Mouse (Mus musculus) liver, embryonic 14.5 days (tissue): ENCODE data around the gene Btbd16. TPM values are rescaled to one million over a fixed set of nuclear protein-coding genes. Genes with fewer than 3 reads are reported as not detected.

ENCODE experiments used
- ATAC-seq: fragments of 200-750 bp; cut with Nextera tagmentation; 2 replicates; pipeline ENCODE4 v1.8.0; 2017; ENCODE audit warnings: moderate number of reproducible peaks, mild to moderate bottlenecking, moderate library complexity; ENCODE audit not compliant: insufficient read depth
- DNase-seq, 3 experiments: peaks; one replicate each; pipeline ENCODE4 v3.0.0-alpha.2; 2012 to 2013; ENCODE audit warnings: low read depth in 3 of 3, low spot score in 3 of 3
- H3K27ac ChIP-seq: fragments of 300-500 bp; sonication (generic); 2 replicates; pipeline ENCODE4 v1.5.1; 2014; ENCODE audit warnings: moderate library complexity, mild to moderate bottlenecking, control low read depth, inconsistent platforms
- H3K27me3 ChIP-seq: fragments of 300-500 bp; sonication (generic); 2 replicates; pipeline ENCODE4 v1.6.1; 2014; ENCODE audit warnings: mild to moderate bottlenecking, low read length, moderate library complexity; ENCODE audit not compliant: control insufficient read depth, insufficient read depth
- H3K36me3 ChIP-seq: fragments of 300-500 bp; sonication (generic); replicated peaks from 2 replicates; pipeline ENCODE4 v1.6.1; 2014; ENCODE audit warnings: low read depth; ENCODE audit not compliant: control insufficient read depth, insufficient read depth
- H3K4me1 ChIP-seq, 2 experiments: fragments of 200-500 bp in 1 of 2; fragments of 300-500 bp in 1 of 2; sonication (generic) in 1 of 2; replicated peaks; 2 replicates each; pipeline ENCODE4 v1.6.1; 2012 to 2014; ENCODE audit warnings: antibody characterized with exemption in 1 of 2, inconsistent platforms in 1 of 2, low read length in 1 of 2; ENCODE audit not compliant: control insufficient read depth in 2 of 2, insufficient read depth in 2 of 2
- H3K4me2 ChIP-seq: fragments of 300-500 bp; sonication (generic); 2 replicates; pipeline ENCODE4 v1.6.1; 2014; ENCODE audit warnings: low read depth, mild to moderate bottlenecking, control low read depth, moderate library complexity
- H3K4me3 ChIP-seq, 2 experiments: fragments of 200-500 bp in 1 of 2; fragments of 300-500 bp in 1 of 2; sonication (generic) in 1 of 2; 2 replicates each; pipeline ENCODE4 v1.5.1; 2012 to 2014; ENCODE audit warnings: low read depth in 2 of 2, low read length in 2 of 2, mild to moderate bottlenecking in 2 of 2, control low read depth in 1 of 2, inconsistent platforms in 1 of 2, moderate library complexity in 1 of 2; ENCODE audit not compliant: insufficient read depth in 1 of 2
- H3K9ac ChIP-seq: fragments of 300-500 bp; sonication (generic); replicated peaks from 2 replicates; pipeline ENCODE4 v1.6.1; 2014; ENCODE audit warnings: mild to moderate bottlenecking, control low read depth, moderate library complexity
- H3K9me3 ChIP-seq: fragments of 300-500 bp; sonication (generic); 2 replicates; pipeline ENCODE4 v1.6.1; 2016; ENCODE audit warnings: low read length, mixed read lengths; ENCODE audit not compliant: control insufficient read depth
- CTCF ChIP-seq: IDR thresholded peaks from 2 replicates; pipeline ENCODE4 v1.5.1; 2016; ENCODE audit warnings: antibody characterized with exemption, low read depth, control low read depth
- EP300 ChIP-seq: IDR thresholded peaks from 2 replicates; pipeline ENCODE4 v1.6.1; 2016; ENCODE audit warnings: antibody characterized with exemption, low read depth
- WGBS: fragments of 180-500 bp; shearing (Covaris S2); extraction: QIAGEN DNeasy Blood & Tissue Kit; methylation state at CpG from one replicate; pipeline ENCODE4 v1.1.7; 2014; ENCODE audit not compliant: insufficient replicate concordance; 5-methylcytosine and 5-hydroxymethylcytosine counted together
- polyA plus RNA-seq, 2 experiments: library from polyadenylated mRNA; depleted of rRNA in 1 of 2; stranded (reverse) in 1 of 2; unstranded in 1 of 2; fragments of >200 nt; fragmentation: Nextera tagmentation in 1 of 2; extraction: Ambion mirVana in 1 of 2; gene quantifications; 2 replicates each; pipeline versions ENCODE4 v1.2.1 to v1.2.3; 2012 to 2014

Btbd16 gene
- polyA plus RNA-seq, 2 experiments = 0.05 TPM; not detected in 1

DNA sequence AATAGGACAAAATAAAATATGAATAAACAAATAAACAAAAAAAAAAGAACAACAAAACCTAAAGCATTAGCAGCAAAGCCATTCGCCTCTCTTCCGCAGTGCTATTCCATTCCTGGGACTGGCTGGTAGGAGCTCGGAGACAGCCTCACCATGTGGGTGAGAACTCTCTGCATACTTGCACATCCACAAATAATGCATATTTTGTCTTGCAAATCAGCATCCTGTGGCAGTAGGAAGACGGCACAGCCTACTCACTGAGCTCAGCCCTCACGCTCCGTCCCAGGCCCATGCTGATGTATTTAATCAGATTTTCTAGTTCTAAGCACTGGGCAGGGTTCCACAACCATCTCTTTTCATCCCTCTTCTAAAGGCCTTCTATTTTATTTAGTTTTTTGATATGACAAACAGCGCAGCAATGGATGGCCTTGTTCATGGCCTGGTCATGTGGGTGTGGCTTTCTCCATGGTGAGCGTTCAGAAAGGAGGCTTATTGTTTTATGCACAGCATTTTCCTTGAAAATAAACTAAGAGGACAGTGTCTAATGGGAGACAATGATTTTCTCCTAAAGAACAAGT lies 29.5 kb downstream of the Btbd16 start:
- DNase-seq = no peak
- WGBS = 78% methylated on average over 8 of the region's 8 CpGs
- H3K36me3 ChIP-seq = no peaks in the 10 kb centered on the region
- H3K4me3 ChIP-seq = no peak overlapping the region
- H3K27ac ChIP-seq = no peak overlapping the region
- no peak overlapping the region for H3K4me2 ChIP-seq
- H3K27me3 ChIP-seq = no peaks in the 10 kb centered on the region
- ATAC-seq = no peak
- H3K9me3 ChIP-seq = no peaks in the 10 kb centered on the region
- TF ChIP-seq CTCF = no peak
- TF ChIP-seq EP300 = no peak
- H3K4me1 ChIP-seq = peaks cover 0 to 8% of the 10 kb centered on the region in 2 experiments; a peak in 2 of 4 replicates
- no peak overlapping the region for H3K9ac ChIP-seq

DNA sequence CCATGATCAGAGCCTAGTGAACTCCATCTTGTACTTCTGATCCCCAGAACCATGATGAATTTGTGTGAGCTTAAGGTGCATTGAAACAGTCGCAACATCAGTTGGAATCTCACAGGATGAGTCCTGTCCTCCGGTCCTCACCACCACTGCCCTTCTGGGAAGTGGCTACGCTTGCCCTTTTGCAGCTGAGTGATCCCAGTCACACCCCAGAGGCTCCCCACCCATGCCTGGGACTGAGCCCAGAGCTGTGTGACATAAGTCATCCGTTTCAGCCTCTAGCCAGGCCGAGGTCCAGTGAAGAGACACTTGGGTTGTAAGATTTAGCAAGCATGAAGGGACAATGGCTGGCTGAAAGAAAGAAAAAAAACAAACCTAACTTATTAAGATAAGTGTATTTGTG lies 31.1 kb downstream of the Btbd16 start:
- H3K9ac ChIP-seq = no peak overlapping the region

DNA sequence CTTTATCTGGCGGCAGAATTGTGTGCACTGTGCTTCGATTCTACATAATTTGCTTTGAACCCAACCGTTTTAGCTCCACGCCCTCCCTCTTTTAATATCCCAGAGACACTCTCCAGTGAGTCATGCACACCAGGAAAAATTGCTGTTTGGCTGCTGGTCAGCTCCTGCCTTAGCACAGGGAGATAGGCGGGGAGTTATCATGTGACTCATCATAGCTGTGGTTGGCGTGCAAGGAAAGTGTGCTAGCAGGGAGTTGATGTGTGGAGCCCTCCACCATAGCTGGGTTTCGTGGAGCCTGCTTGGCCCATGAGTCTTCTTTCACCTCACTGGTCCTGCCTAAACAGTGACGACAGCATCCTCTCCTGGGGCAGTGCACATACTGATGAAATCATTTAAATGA lies 33.9 kb downstream of the Btbd16 start:
- no peak for ATAC-seq
- no peak overlapping the region for H3K9ac ChIP-seq

More for the DNA sequence above, 31.1 kb downstream of the Btbd16 start:
- H3K27me3 ChIP-seq = no peaks in the 10 kb centered on the region
- H3K4me1 ChIP-seq = peaks cover 0 to 2% of the 10 kb centered on the region in 2 experiments; a peak in 1 of 4 replicates
- no peaks in the 10 kb centered on the region for H3K36me3 ChIP-seq
- ATAC-seq (no peak), DNase-seq (no peak)
- H3K27ac ChIP-seq = no peak overlapping the region
- WGBS = 71% methylated on average over 5 of the region's 5 CpGs
- no peaks in the 10 kb centered on the region for H3K9me3 ChIP-seq
- TF ChIP-seq EP300 = no peak
- no peak for TF ChIP-seq CTCF
- H3K4me3 ChIP-seq = no peak overlapping the region
- H3K4me2 ChIP-seq = no peak overlapping the region

DNA sequence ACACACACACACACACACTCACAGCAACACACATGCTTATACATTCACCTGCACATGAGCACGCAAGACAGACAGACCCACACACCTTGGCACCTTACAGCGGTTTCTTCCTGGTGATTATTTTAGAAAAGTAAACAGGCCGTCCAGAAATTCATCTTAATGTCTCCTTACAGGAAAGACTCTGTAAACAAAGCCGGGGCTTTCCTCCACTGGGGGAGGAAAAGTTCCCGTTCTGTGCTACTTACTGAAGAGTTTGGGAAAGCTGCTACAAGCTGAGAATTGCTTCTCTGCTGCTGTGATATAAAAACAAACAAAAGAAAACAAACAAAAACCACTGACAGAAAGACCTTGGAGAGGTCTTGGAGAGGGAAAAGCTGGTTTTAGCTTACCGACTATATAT lies 34.8 kb downstream of the Btbd16 start:
- 34% methylated on average over 6 of the region's 6 CpGs for WGBS
- H3K9ac ChIP-seq = no peak overlapping the region
- no peaks in the 10 kb centered on the region for H3K36me3 ChIP-seq
- no peak overlapping the region for H3K27ac ChIP-seq
- ATAC-seq = no peak
- no peaks in the 10 kb centered on the region for H3K9me3 ChIP-seq
- no peaks in the 10 kb centered on the region for H3K27me3 ChIP-seq
- DNase-seq = no peak
- no peaks in the 10 kb centered on the region for H3K4me1 ChIP-seq
- TF ChIP-seq CTCF = no peak
- no peak for TF ChIP-seq EP300
- H3K4me3 ChIP-seq = no peak overlapping the region
- H3K4me2 ChIP-seq = no peak overlapping the region

More for the DNA sequence above, 33.9 kb downstream of the Btbd16 start:
- H3K9me3 ChIP-seq = no peaks in the 10 kb centered on the region
- H3K36me3 ChIP-seq = no peaks in the 10 kb centered on the region
- TF ChIP-seq CTCF (no peak), EP300 (no peak)
- H3K27ac ChIP-seq = no peak overlapping the region
- H3K4me1 ChIP-seq = no peaks in the 10 kb centered on the region
- no peak overlapping the region for H3K4me3 ChIP-seq
- no peak overlapping the region for H3K4me2 ChIP-seq
- 48% methylated on average over 8 of the region's 8 CpGs for WGBS
- no peaks in the 10 kb centered on the region for H3K27me3 ChIP-seq
- DNase-seq = no peak

DNA sequence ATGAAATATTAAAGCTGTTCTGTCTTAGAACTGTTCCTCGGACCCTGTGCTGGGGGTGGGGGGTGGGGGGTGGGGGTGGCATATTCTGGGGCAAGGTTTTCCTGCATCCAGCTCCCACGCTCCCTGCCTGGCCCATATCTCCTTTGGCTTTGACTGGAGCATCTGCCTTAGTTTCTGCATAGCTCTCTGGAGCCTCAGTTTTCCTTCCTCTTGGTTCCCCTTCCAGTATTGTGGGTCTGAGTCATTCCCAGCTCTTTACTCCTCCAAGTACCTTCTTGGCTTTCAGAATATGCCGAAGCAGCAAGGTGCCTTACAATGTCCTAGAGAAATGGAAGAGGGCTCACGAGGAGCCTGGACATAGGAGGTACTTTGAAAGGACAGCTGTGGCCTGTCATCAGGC lies 36.4 kb downstream of the Btbd16 start:
- Histone ChIP-seq H3K9ac (no peak overlapping the region), H3K36me3 (no peaks in the 10 kb centered on the region), H3K9me3 (no peaks in the 10 kb centered on the region), H3K4me1 (no peaks in the 10 kb centered on the region), H3K27me3 (no peaks in the 10 kb centered on the region), H3K27ac (no peak overlapping the region), H3K4me2 (no peak overlapping the region), H3K4me3 (no peak overlapping the region)
- DNase-seq = no peak
- ATAC-seq = no peak
- no peak for TF ChIP-seq CTCF
- no peak for TF ChIP-seq EP300
- 56% methylated on average over 4 of the region's 4 CpGs for WGBS
